Mouse (Mus musculus) embryonic facial prominence, embryonic 15.5 days (tissue): ENCODE measurements around the gene Apbb2. TPM values are rescaled to one million over a fixed set of nuclear protein-coding genes. Genes with fewer than 3 reads are reported as not detected.

Experiments
- ATAC-seq: fragments of 200-750 bp; cut with Nextera tagmentation; 2 replicates; pipeline ENCODE4 v1.8.0; 2017; ENCODE audit warnings: low read depth, moderate TSS enrichment; ENCODE audit not compliant: insufficient number of reproducible peaks, low FRiP score, low TSS enrichment
- H3K27ac ChIP-seq: fragments of 300-500 bp; sonication (generic); replicated peaks from 2 replicates; pipeline ENCODE4 v1.5.1; 2015; ENCODE audit warnings: mild to moderate bottlenecking, inconsistent platforms
- H3K27me3 ChIP-seq: fragments of 300-500 bp; sonication (generic); 2 replicates; pipeline ENCODE4 v1.6.1; 2015; ENCODE audit warnings: inconsistent platforms
- H3K36me3 ChIP-seq: fragments of 300-500 bp; sonication (generic); 2 replicates; pipeline ENCODE4 v1.6.1; 2015; ENCODE audit warnings: mild to moderate bottlenecking, inconsistent platforms
- H3K4me1 ChIP-seq: fragments of 300-500 bp; sonication (generic); 2 replicates; pipeline ENCODE4 v1.6.1; 2015; ENCODE audit warnings: inconsistent platforms
- H3K4me2 ChIP-seq: fragments of 300-500 bp; sonication (generic); replicated peaks from 2 replicates; pipeline ENCODE4 v1.6.1; 2015; ENCODE audit warnings: mild to moderate bottlenecking, inconsistent platforms
- H3K4me3 ChIP-seq: fragments of 300-500 bp; sonication (generic); replicated peaks from 2 replicates; pipeline ENCODE4 v1.5.1; 2015; ENCODE audit warnings: mild to moderate bottlenecking, inconsistent platforms
- H3K9ac ChIP-seq: fragments of 300-500 bp; sonication (generic); 2 replicates; pipeline ENCODE4 v1.6.1; 2015; ENCODE audit warnings: inconsistent platforms
- H3K9me3 ChIP-seq: fragments of 300-500 bp; sonication (generic); replicated peaks from 2 replicates; pipeline ENCODE4 v1.6.1; 2016; ENCODE audit warnings: inconsistent platforms
- WGBS: fragments of 180-500 bp; shearing (Covaris S2); methylation state at CpG from one replicate; pipeline ENCODE4 v1.1.7; 2015; 5-methylcytosine and 5-hydroxymethylcytosine counted together
- polyA plus RNA-seq: library from polyadenylated mRNA; unstranded; fragments of >200 nt; fragmentation: Nextera tagmentation; extraction: Ambion mirVana; gene quantifications from 2 replicates; pipeline ENCODE4 v1.2.1, GENCODE M21; 2015

Gene Apbb2
- polyA plus RNA-seq, 1 experiment from 2014 or later, result 54.7 TPM

- no peaks in the 10 kb centered on the region for H3K27me3 ChIP-seq
- H3K36me3 ChIP-seq, result 0 out of 2 replicates have a peak, but pooled peaks cover 4% of the 10 kb centered on the region
- no peak for ATAC-seq
- no peak overlapping the region for H3K4me2 ChIP-seq
- no peak overlapping the region for H3K9ac ChIP-seq
- H3K27ac ChIP-seq, result no peak overlapping the region
- 81% methylated on average over 2 of the region's 2 CpGs for WGBS
- no peak overlapping the region for H3K4me3 ChIP-seq
- H3K9me3 ChIP-seq, result no peaks in the 10 kb centered on the region
- no peaks in the 10 kb centered on the region for H3K4me1 ChIP-seq
Observed at GRCm38 (mm10) chr5:66399264-66399620, 219.3 kb downstream of the Apbb2 start.

- Histone ChIP-seq H3K36me3 (0 out of 2 replicates have a peak, but pooled peaks cover 4% of the 10 kb centered on the region), H3K9ac (no peak overlapping the region), H3K4me2 (no peak overlapping the region), H3K9me3 (no peaks in the 10 kb centered on the region), H3K4me1 (no peaks in the 10 kb centered on the region), H3K4me3 (no peak overlapping the region), H3K27me3 (no peaks in the 10 kb centered on the region), H3K27ac (no peak overlapping the region)
- ATAC-seq, result no peak
- WGBS, result 92% methylated on average over 5 of the region's 5 CpGs
Observed at GRCm38 (mm10) chr5:66398530-66399263, 219.9 kb downstream of the Apbb2 start.

- Histone ChIP-seq H3K27me3 (no peaks in the 10 kb centered on the region), H3K9ac (no peak overlapping the region), H3K36me3 (peaks cover 12% of the 10 kb centered on the region), H3K9me3 (no peaks in the 10 kb centered on the region), H3K4me2 (no peak overlapping the region), H3K27ac (no peak overlapping the region), H3K4me3 (no peak overlapping the region), H3K4me1 (peaks cover 5% of the 10 kb centered on the region; the same call in 1 of the 2 replicates)
- ATAC-seq, result no peak
- WGBS, result 77% methylated on average over 10 of the region's 10 CpGs
Observed at GRCm38 (mm10) chr5:66393767-66394446, 224.7 kb downstream of the Apbb2 start.

GRCm38 (mm10) chr5:66392861-66393529 lies 225.6 kb downstream of the Apbb2 start:
- no peak overlapping the region for H3K4me2 ChIP-seq
- H3K27me3 ChIP-seq, result no peaks in the 10 kb centered on the region
- H3K27ac ChIP-seq, result no peak overlapping the region
- H3K9ac ChIP-seq, result no peak overlapping the region
- H3K4me3 ChIP-seq, result no peak overlapping the region
- H3K4me1 ChIP-seq, result peaks cover 5% of the 10 kb centered on the region; the same call in 1 of the 2 replicates
- no peak for ATAC-seq
- WGBS, result 42% methylated on average over 18 of the region's 18 CpGs
- peaks cover 12% of the 10 kb centered on the region for H3K36me3 ChIP-seq
- no peaks in the 10 kb centered on the region for H3K9me3 ChIP-seq

- Histone ChIP-seq H3K4me2 (no peak overlapping the region), H3K9me3 (no peaks in the 10 kb centered on the region), H3K27me3 (no peaks in the 10 kb centered on the region), H3K4me1 (peaks cover 5% of the 10 kb centered on the region; the same call in 1 of the 2 replicates), H3K9ac (no peak overlapping the region), H3K36me3 (peaks cover 12% of the 10 kb centered on the region), H3K27ac (no peak overlapping the region), H3K4me3 (no peak overlapping the region)
- no peak for ATAC-seq
- 83% methylated on average over 11 of the region's 11 CpGs for WGBS
Observed at GRCm38 (mm10) chr5:66391771-66392170, 226.8 kb downstream of the Apbb2 start.

- Histone ChIP-seq H3K36me3 (peaks cover 12% of the 10 kb centered on the region), H3K9ac (no peak overlapping the region), H3K27ac (no peak overlapping the region), H3K9me3 (no peaks in the 10 kb centered on the region), H3K4me3 (no peak overlapping the region), H3K4me1 (peaks cover 9% of the 10 kb centered on the region; the same call in 1 of the 2 replicates), H3K4me2 (no peak overlapping the region), H3K27me3 (no peaks in the 10 kb centered on the region)
- ATAC-seq, result no peak
- 86% methylated on average over 5 of the region's 5 CpGs for WGBS
Observed at GRCm38 (mm10) chr5:66391299-66391698, 227.3 kb downstream of the Apbb2 start.

GRCm38 (mm10) chr5:66390567-66390966 lies 228.0 kb downstream of the Apbb2 start:
- Histone ChIP-seq H3K36me3 (peaks cover 12% of the 10 kb centered on the region), H3K9me3 (no peaks in the 10 kb centered on the region), H3K27ac (no peak overlapping the region), H3K4me3 (no peak overlapping the region), H3K4me1 (peaks cover 13% of the 10 kb centered on the region; the same call in 1 of the 2 replicates), H3K27me3 (no peaks in the 10 kb centered on the region), H3K9ac (no peak overlapping the region), H3K4me2 (no peak overlapping the region)
- no peak for ATAC-seq
- 90% methylated on average over 6 of the region's 6 CpGs for WGBS

GRCm38 (mm10) chr5:66387481-66387880 lies 231.1 kb downstream of the Apbb2 start:
- no peak overlapping the region for H3K4me3 ChIP-seq
- H3K27ac ChIP-seq, result no peak overlapping the region
- 52% methylated on average over 8 of the region's 8 CpGs for WGBS
- ATAC-seq, result no peak
- no peaks in the 10 kb centered on the region for H3K27me3 ChIP-seq
- peaks cover 25% of the 10 kb centered on the region for H3K4me1 ChIP-seq
- H3K4me2 ChIP-seq, result no peak overlapping the region
- peaks cover 12% of the 10 kb centered on the region for H3K36me3 ChIP-seq
- H3K9ac ChIP-seq, result no peak overlapping the region
- H3K9me3 ChIP-seq, result no peaks in the 10 kb centered on the region

- no peaks in the 10 kb centered on the region for H3K9me3 ChIP-seq
- H3K4me1 ChIP-seq, result peaks cover 25% of the 10 kb centered on the region
- H3K27me3 ChIP-seq, result no peaks in the 10 kb centered on the region
- no peak overlapping the region for H3K9ac ChIP-seq
- 33% methylated on average over 3 of the region's 3 CpGs for WGBS
- peak overlapping the region; percentile 48; the same call in 1 of the 2 replicates for H3K27ac ChIP-seq
- peaks cover 3% of the 10 kb centered on the region; the same call in 1 of the 2 replicates for H3K36me3 ChIP-seq
- H3K4me3 ChIP-seq, result no peak overlapping the region
- no peak for ATAC-seq
- H3K4me2 ChIP-seq, result no peak overlapping the region
Observed at GRCm38 (mm10) chr5:66385636-66386035, 232.9 kb downstream of the Apbb2 start.

GRCm38 (mm10) chr5:66384806-66385446 lies 233.7 kb downstream of the Apbb2 start:
- peaks cover 25% of the 10 kb centered on the region for H3K4me1 ChIP-seq
- no peaks in the 10 kb centered on the region for H3K9me3 ChIP-seq
- no peak overlapping the region for H3K4me2 ChIP-seq
- no peak overlapping the region for H3K9ac ChIP-seq
- H3K27me3 ChIP-seq, result no peaks in the 10 kb centered on the region
- no peak for ATAC-seq
- WGBS, result 78% methylated on average over 6 of the region's 6 CpGs
- H3K4me3 ChIP-seq, result no peak overlapping the region
- no peak overlapping the region for H3K27ac ChIP-seq
- peaks cover 3% of the 10 kb centered on the region; the same call in 1 of the 2 replicates for H3K36me3 ChIP-seq

GRCm38 (mm10) chr5:66384114-66384513 lies 234.5 kb downstream of the Apbb2 start:
- H3K9ac ChIP-seq, result no peak overlapping the region
- H3K4me1 ChIP-seq, result peaks cover 25% of the 10 kb centered on the region
- peak; percentile 66; the same call in 1 of the 2 replicates for ATAC-seq
- H3K27ac ChIP-seq, result no peak overlapping the region; the same call in 1 of the 2 replicates
- no peaks in the 10 kb centered on the region for H3K9me3 ChIP-seq
- no peaks in the 10 kb centered on the region; the same call in 1 of the 2 replicates for H3K36me3 ChIP-seq
- H3K4me2 ChIP-seq, result no peak overlapping the region
- H3K4me3 ChIP-seq, result no peak overlapping the region
- WGBS, result 84% methylated on average over 5 of the region's 5 CpGs
- H3K27me3 ChIP-seq, result no peaks in the 10 kb centered on the region
